Mouse (Mus musculus) midbrain, embryonic 11.5 days (tissue): ENCODE measurements around the gene Lclat1. TPM values are rescaled to one million over a fixed set of nuclear protein-coding genes. Genes with fewer than 3 reads are reported as not detected.

Source experiments
- ATAC-seq: fragments of 200-750 bp; cut with Nextera tagmentation; 2 replicates; pipeline ENCODE4 v1.8.0; 2017; ENCODE audit warnings: moderate TSS enrichment, moderate library complexity; ENCODE audit not compliant: low FRiP score
- DNase-seq: peaks from one replicate; pipeline ENCODE4 v3.0.0; 2015; ENCODE audit warnings: low spot score; ENCODE audit errors: missing footprints
- H3K27ac ChIP-seq: fragments of 300-500 bp; sonication (generic); 2 replicates; pipeline ENCODE4 v1.5.1; 2014; ENCODE audit warnings: low read depth, low read length
- H3K27me3 ChIP-seq: fragments of 300-500 bp; sonication (generic); 2 replicates; pipeline ENCODE4 v1.6.1; 2014; ENCODE audit warnings: mild to moderate bottlenecking, low read length, moderate library complexity, mixed read lengths; ENCODE audit not compliant: control insufficient read depth, insufficient read depth
- H3K36me3 ChIP-seq: fragments of 300-500 bp; sonication (generic); 2 replicates; pipeline ENCODE4 v1.6.1; 2014; ENCODE audit warnings: mild to moderate bottlenecking, low read length, moderate library complexity, mixed read lengths; ENCODE audit not compliant: control insufficient read depth, insufficient read depth
- H3K4me1 ChIP-seq: fragments of 300-500 bp; sonication (generic); 2 replicates; pipeline ENCODE4 v1.6.1; 2014; ENCODE audit warnings: low read length; ENCODE audit not compliant: control insufficient read depth, insufficient read depth
- H3K4me2 ChIP-seq: fragments of 300-500 bp; sonication (generic); 2 replicates; pipeline ENCODE4 v1.6.1; 2014; ENCODE audit warnings: mild to moderate bottlenecking, moderate library complexity
- H3K4me3 ChIP-seq: fragments of 300-500 bp; sonication (generic); 2 replicates; pipeline ENCODE4 v1.5.1; 2014; ENCODE audit warnings: low read depth, low read length
- H3K9ac ChIP-seq: fragments of 300-500 bp; sonication (generic); 2 replicates; pipeline ENCODE4 v1.6.1; 2014; ENCODE audit warnings: low read length
- H3K9me3 ChIP-seq: fragments of 300-500 bp; sonication (generic); 2 replicates; pipeline ENCODE4 v1.6.1; 2016; ENCODE audit warnings: low read length; ENCODE audit not compliant: control insufficient read depth
- WGBS: fragments of 180-500 bp; shearing (Covaris S2); extraction: QIAGEN DNeasy Blood & Tissue Kit; methylation state at CpG from one replicate; pipeline ENCODE4 v1.1.7; 2014; 5-methylcytosine and 5-hydroxymethylcytosine counted together
- polyA plus RNA-seq: library from polyadenylated mRNA; unstranded; fragments of >200 nt; fragmentation: Nextera tagmentation; extraction: Ambion mirVana; gene quantifications from 2 replicates; pipeline ENCODE4 v1.2.1, GENCODE M21; 2014

The Lclat1 gene
- polyA plus RNA-seq, 1 experiment from 2014 or later, result 14.3 TPM

- Histone ChIP-seq H3K4me2 (no peak overlapping the region), H3K4me1 (no peaks in the 10 kb centered on the region), H3K9me3 (no peaks in the 10 kb centered on the region), H3K27me3 (no peaks in the 10 kb centered on the region), H3K27ac (no peak overlapping the region), H3K9ac (no peak overlapping the region), H3K4me3 (no peak overlapping the region), H3K36me3 (no peaks in the 10 kb centered on the region)
- no peak for ATAC-seq
- 69% methylated on average over 11 of the region's 11 CpGs for WGBS
- DNase-seq, result no peak
Observed at GRCm38 (mm10) chr17:73067423-73067822, 40.4 kb upstream of the Lclat1 start.

- ATAC-seq, result no peak
Observed at GRCm38 (mm10) chr17:73068321-73068992, 39.3 kb upstream of the Lclat1 start.

DNA sequence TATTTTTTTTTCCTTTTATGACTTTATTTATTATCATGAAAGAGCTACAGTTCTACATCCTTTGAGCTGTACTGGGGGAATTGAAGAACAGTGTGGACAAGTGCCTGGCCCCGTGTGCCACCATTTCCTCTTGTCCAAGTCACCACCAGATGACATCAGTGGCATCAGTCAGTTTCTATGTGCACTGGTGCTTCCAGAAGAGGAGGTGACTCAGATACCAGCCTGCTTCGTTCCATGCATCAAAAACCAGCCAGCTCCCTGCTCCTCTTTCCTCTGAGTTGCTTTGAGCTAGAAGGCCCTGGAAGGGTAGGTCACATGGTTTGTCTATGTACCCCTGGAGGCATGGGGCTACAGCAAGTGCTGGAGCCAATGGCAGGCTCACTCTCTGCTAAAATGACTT is 37.3 kb upstream of the Lclat1 start:
- Histone ChIP-seq H3K9ac (no peak overlapping the region), H3K9me3 (no peaks in the 10 kb centered on the region), H3K36me3 (no peaks in the 10 kb centered on the region), H3K4me2 (no peak overlapping the region), H3K27ac (no peak overlapping the region), H3K4me3 (no peak overlapping the region), H3K4me1 (no peaks in the 10 kb centered on the region), H3K27me3 (no peaks in the 10 kb centered on the region)
- DNase-seq, result no peak
- no peak for ATAC-seq
- 88% methylated on average over 2 of the region's 2 CpGs for WGBS

More at GRCm38 (mm10) chr17:73068321-73068992, 39.3 kb upstream of the Lclat1 start:
- no peaks in the 10 kb centered on the region for H3K27me3 ChIP-seq
- DNase-seq, result no peak
- no peak overlapping the region for H3K27ac ChIP-seq
- no peak overlapping the region for H3K9ac ChIP-seq
- H3K4me1 ChIP-seq, result no peaks in the 10 kb centered on the region
- no peaks in the 10 kb centered on the region for H3K9me3 ChIP-seq
- 83% methylated on average over 10 of the region's 10 CpGs for WGBS
- H3K4me2 ChIP-seq, result no peak overlapping the region
- no peaks in the 10 kb centered on the region for H3K36me3 ChIP-seq
- H3K4me3 ChIP-seq, result no peak overlapping the region

DNA sequence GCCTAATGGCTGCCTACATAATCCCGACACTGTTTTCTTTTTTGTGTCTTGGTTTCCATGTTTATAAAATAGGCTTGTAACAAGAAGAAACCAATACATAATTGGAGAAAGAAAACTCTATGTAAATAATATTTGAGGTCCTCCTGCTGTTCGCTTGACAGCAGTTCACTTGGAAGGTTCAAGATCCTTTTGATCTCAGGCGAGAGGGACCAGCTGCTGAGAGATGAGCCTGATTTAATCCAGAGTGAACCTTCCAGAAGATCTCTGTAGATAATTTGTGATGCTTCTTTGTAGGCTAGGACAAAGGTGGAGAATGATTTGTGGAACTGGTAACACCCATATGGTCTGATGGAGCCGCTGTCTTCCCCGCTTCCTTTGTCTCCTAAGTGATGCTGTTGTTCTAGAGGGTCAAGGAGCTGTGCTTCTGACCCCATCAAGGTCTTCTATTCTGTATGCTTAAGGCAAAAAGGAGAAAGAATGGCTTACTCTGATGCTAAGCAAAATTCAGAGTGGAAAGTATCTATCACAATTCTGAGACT is 36.0 kb upstream of the Lclat1 start:
- Histone ChIP-seq H3K27me3 (no peaks in the 10 kb centered on the region), H3K4me1 (no peaks in the 10 kb centered on the region), H3K4me2 (no peak overlapping the region), H3K4me3 (no peak overlapping the region), H3K27ac (no peak overlapping the region), H3K9ac (no peak overlapping the region), H3K36me3 (no peaks in the 10 kb centered on the region), H3K9me3 (no peaks in the 10 kb centered on the region)
- DNase-seq (no peak), ATAC-seq (no peak)
- WGBS, result 76% methylated on average over 5 of the region's 5 CpGs

DNA sequence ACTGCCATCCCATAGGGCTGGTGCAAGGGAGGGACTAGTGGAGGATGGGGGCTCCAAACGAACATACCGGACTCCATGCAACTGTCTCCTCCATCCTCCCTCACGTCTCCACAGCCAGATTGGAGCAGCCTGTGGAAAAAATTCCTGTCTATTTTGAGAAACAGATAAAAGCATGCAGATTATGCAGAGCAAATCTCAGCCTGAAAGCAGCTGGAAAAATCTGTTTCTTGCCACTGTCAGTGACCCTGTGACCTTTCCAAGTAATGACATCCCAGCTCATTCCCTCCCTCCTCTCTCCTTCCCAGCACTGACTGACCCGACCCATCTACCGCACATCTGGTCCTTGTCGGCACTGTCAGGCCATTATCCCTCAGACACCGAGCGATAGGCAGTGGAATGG is 35.5 kb upstream of the Lclat1 start:
- 65% methylated on average over 8 of the region's 8 CpGs for WGBS
- Histone ChIP-seq H3K27me3 (no peaks in the 10 kb centered on the region), H3K4me1 (no peaks in the 10 kb centered on the region), H3K4me3 (no peak overlapping the region), H3K9me3 (no peaks in the 10 kb centered on the region), H3K4me2 (no peak overlapping the region), H3K9ac (no peak overlapping the region), H3K36me3 (no peaks in the 10 kb centered on the region), H3K27ac (no peak overlapping the region)
- DNase-seq, result no peak
- no peak for ATAC-seq

- no peaks in the 10 kb centered on the region for H3K9me3 ChIP-seq
- no peak overlapping the region for H3K27ac ChIP-seq
- H3K4me1 ChIP-seq, result no peaks in the 10 kb centered on the region
- no peak overlapping the region for H3K9ac ChIP-seq
- no peak overlapping the region for H3K4me3 ChIP-seq
- DNase-seq, result no peak
- no peak overlapping the region for H3K4me2 ChIP-seq
- ATAC-seq, result no peak
- WGBS, result 89% methylated on average over 3 of the region's 3 CpGs
- H3K27me3 ChIP-seq, result no peaks in the 10 kb centered on the region
- H3K36me3 ChIP-seq, result no peaks in the 10 kb centered on the region
Observed at GRCm38 (mm10) chr17:73074631-73075030, 33.2 kb upstream of the Lclat1 start.

GRCm38 (mm10) chr17:73075238-73075890 is 32.4 kb upstream of the Lclat1 start:
- Histone ChIP-seq H3K4me1 (no peaks in the 10 kb centered on the region), H3K27ac (no peak overlapping the region), H3K4me3 (no peak overlapping the region), H3K27me3 (no peaks in the 10 kb centered on the region), H3K9ac (no peak overlapping the region), H3K9me3 (no peaks in the 10 kb centered on the region), H3K36me3 (no peaks in the 10 kb centered on the region), H3K4me2 (no peak overlapping the region)
- ATAC-seq (no peak), DNase-seq (no peak)
- WGBS, result 88% methylated on average over 9 of the region's 9 CpGs

DNA sequence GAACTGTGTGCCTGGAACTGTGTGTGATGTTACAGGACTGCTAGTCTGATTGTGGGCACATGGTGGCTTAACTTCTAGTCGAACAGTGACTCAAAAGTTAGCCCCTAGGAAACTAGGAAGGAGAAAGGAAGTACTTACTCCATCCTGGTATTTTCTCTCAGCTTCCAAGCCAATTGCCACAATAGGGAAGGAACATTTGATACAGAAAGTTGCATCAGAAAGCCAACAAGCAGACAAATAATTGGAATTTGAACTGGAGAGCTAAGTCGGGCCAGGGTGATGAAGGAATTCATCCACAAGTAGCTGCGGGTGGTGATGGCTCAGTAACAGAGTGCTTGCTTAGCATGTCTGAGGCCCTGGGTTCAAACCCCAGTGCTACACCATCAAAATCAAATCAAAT is 30.1 kb upstream of the Lclat1 start:
- Histone ChIP-seq H3K36me3 (no peaks in the 10 kb centered on the region), H3K4me1 (no peaks in the 10 kb centered on the region), H3K27ac (no peak overlapping the region), H3K4me2 (no peak overlapping the region), H3K27me3 (no peaks in the 10 kb centered on the region), H3K9ac (no peak overlapping the region), H3K4me3 (no peak overlapping the region), H3K9me3 (no peaks in the 10 kb centered on the region)
- WGBS, result 93% methylated on average over 3 of the region's 3 CpGs
- no peak for DNase-seq
- ATAC-seq, result no peak

GRCm38 (mm10) chr17:73081360-73082133 is 26.2 kb upstream of the Lclat1 start:
- WGBS, result 59% methylated on average over 9 of the region's 9 CpGs
- Histone ChIP-seq H3K9me3 (no peaks in the 10 kb centered on the region), H3K36me3 (no peaks in the 10 kb centered on the region), H3K27ac (no peak overlapping the region), H3K4me3 (no peak overlapping the region), H3K4me2 (no peak overlapping the region), H3K27me3 (no peaks in the 10 kb centered on the region), H3K9ac (no peak overlapping the region), H3K4me1 (no peaks in the 10 kb centered on the region)
- DNase-seq (no peak), ATAC-seq (no peak)
